In genomic region chr13:56386411-56386810, GRCm38 (mm10) we compare ENCODE assay signal across 19 mouse cellular contexts. TPM values are rescaled to one million over a fixed set of nuclear protein-coding genes. Genes with fewer than 3 reads are reported as not detected.
A peak's percentile ranks its signal among the peaks of the same experiment; 100 is the strongest.
DNase-seq lines count a peak whose midpoint lies in the region; ATAC-seq lines count a peak whose summit lies in the region.
"Had no signal": no experiment of that assay in that cellular context is flagged by ENCODE, and none has a peak within 500 bp of the region (broad histone marks: within the 10 kb centered on the region; RNA-seq: fewer than 3 reads in every experiment).

No protein-coding gene starts in this region.

- peak; percentile 31; the same call in 1 of the 2 replicates for ATAC-seq in frontal cortex, adult (ENCODE audit: low TSS enrichment)
- ATAC-seq: forebrain, embryonic 13.5 days; intestine, embryonic 15.5 days; midbrain, embryonic 16.5 days had no signal

- no peak for DNase-seq in frontal cortex, postnatal 10 days (ENCODE audit: low spot score in 2 of 2)
- DNase-seq in left cerebral cortex, adult 18-20 months (ENCODE audit: low spot score in 2 of 2), result peak; percentile 6 to 16
- no peak for DNase-seq in left cerebral cortex, adult 11 months (ENCODE audit: low spot score)
- DNase-seq in ovary, postnatal 14 days (ENCODE audit: low spot score), result peak; percentile 13
- DNase-seq in ovary, postnatal 36 days (ENCODE audit: low spot score), result no peak
- peak; percentile 9 to 12 for DNase-seq in right cerebral cortex, postnatal 36 days (ENCODE audit: low spot score in 2 of 2)
- DNase-seq in cerebellum, postnatal 25 days, result no peak
- DNase-seq: adrenal gland, adult 2 months; cerebellum, adult 8-10 months; gastrocnemius, postnatal 14 days; heart, adult 2 months; heart, postnatal 36 days; liver, embryonic 13.5 days; thymus, adult 2 months had no signal

RNA-seq across cellular contexts. Expression of gene Gm3045, which starts 40.0 kb away (rescaled TPM):
- total RNA-seq in left cerebral cortex, adult 18-20 months (2021), result not detected
- total RNA-seq: adrenal gland, adult 2 months; gastrocnemius, postnatal 14 days; heart, adult 2 months; heart, postnatal 36 days; left cerebral cortex, adult 2 months had no signal

RNA-seq across cellular contexts. Expression of gene Slc25a48, which starts 51.7 kb away (rescaled TPM):
- total RNA-seq in left cerebral cortex, adult 18-20 months (2021), result under 1 TPM in 1 of 2 experiments, not detected in 1; 0.23 TPM
- total RNA-seq: left cerebral cortex, adult 2 months had no signal

Comparison
In these comparisons a context has a peak if more than half of its experiments do, and no peak if none do; other contexts are left out.
1. DNase-seq: peak in left cerebral cortex, adult 18-20 months (2 of 2), ovary, postnatal 14 days (single experiment) and right cerebral cortex, postnatal 36 days (2 of 2); none in frontal cortex, postnatal 10 days (0 of 2), left cerebral cortex, adult 11 months (single experiment), ovary, postnatal 36 days (single experiment) and cerebellum, postnatal 25 days (0 of 2).